Mouse (Mus musculus): ENCODE data around the gene Ereg.

DNA sequence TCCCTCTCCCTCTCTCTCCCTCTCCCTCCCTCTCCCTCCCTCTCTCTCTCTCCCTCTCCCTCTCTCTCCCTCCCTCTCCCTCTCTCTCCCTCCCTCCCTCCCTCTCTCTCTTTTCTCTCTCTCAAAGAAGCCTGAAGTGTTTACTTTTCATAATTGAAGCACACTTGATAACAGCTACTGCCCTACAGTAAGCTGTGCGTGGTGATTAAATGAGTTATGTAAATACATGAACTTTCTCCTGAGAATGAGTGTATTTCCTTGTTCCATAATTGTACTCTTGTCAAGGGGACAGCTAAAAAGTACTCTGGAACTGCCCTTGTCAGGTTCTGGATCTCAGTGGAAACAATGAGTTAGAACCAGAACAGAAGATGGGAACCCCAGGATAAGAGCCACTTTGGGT is 46.6 kb upstream of the Ereg start:
- TF ChIP-seq POLR2A (IDR thresholded peaks at IDR 0.05; ENCODE audit: borderline replicate concordance, extremely low read depth, insufficient read depth, insufficient read length, poor library complexity, severe bottlenecking) (no peak), CTCF (IDR thresholded peaks at IDR 0.05; ENCODE audit: borderline replicate concordance, extremely low read depth, insufficient read depth, insufficient read length) (no peak)

Measured in brain, embryonic 14.5 days (tissue).